Mouse (Mus musculus) layer of hippocampus, adult 9-10 months (tissue): Measurements from ENCODE around the gene Wdr61.

ENCODE experiments used
- DNase-seq: peaks from one replicate; pipeline ENCODE4 v3.0.0; 2022; ENCODE audit warnings: low spot score

Wdr61 gene

GRCm38 (mm10) chr9:54733921-54734638 is at the start of gene Wdr61:
Wdr61 (minus strand) TSS chr9:54734519.
- peak; percentile 94 for DNase-seq

DNA sequence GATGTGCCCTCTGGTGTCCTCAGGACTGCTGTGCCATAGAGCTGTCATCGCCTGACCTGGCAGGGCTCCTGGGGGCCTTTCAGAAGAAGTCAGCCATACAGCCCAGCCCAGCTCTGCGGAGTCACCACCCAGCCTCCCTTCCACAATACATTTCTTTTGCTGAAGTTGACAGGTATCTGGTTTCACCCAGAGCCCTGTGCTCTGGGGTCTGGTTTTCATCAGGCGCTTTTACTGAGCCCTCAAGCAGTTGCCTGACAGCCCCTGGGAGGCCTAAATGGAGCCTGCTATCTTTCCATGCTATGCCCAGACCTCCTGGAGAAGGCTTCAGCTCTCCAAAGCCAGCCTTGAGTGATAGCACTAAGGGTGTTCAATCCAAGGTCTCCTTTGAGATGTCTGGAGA is 49.7 kb upstream of the Wdr61 start:
- no peak for DNase-seq

DNA sequence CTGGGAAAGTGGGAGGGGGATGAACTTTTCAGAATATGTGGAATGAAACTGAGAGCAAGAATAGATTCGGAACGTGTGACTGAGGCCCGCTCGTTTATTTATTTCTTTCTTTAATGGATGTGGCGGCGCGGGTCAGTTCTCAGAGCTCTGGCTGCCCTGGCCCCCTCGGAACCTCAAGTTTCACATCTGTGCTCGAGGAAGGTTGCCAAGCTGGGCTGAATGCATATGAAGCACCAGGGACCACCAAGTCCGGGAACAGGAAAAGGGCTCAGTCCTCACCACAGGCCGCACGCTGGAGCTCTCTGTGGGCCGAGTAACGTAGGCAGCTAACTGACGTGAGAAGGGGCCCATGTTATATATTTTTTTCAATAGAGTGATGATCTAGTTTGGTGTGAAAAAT is 48.2 kb upstream of the Wdr61 start:
- no peak for DNase-seq

DNA sequence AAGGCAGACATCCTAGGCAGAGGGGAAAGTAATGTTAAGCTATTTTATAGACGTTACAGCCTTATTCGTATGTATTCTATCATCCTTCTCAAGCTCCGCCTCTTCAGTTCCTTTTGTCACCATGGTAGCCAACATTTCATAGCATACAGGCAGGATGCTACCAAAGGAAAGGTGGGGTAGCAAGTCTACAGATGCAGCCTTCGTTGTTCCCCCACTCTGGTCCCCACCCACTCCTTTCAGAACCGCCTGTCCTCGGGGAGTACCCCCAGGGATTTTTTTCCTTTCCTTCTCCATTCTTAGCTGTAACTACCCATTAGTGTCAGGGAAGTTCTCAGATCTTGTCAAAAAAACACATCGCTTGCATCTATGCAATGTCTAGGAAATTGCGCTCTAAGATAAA is 45.0 kb upstream of the Wdr61 start:
- no peak for DNase-seq

- peak; percentile 3 for DNase-seq
Observed at GRCm38 (mm10) chr9:54776451-54776982, 42.2 kb upstream of the Wdr61 start.

DNA sequence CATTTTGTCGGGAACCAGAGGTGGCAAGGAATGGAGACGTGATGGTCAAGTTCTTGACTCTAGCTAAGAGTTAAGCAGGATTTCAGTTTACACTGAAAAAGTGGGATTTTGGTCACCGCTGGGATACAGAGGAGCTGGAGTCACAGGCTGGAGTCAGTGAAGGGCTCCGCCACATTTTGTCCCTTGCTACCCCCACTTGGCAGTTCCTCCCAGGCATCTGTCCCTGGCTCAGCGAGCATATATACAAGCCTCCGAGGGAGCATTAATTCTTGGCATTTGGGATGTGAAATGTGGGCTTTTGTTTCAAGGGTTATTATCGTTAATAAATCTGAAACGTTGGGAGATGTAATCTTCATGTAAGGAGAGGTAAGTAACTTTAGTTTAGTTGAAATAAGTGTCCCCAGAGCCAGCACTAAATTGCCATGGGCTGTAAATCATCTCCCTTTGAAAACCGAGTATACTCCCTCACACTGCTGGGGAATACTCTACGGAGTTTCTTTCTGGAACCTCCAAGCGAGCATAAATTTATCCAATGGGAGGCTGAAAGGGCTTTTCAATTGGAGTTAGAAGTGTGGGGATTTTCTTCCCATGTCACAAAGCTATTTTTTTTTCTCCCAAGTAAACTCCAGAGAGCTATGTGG is 35.9 kb upstream of the Wdr61 start:
- no peak for DNase-seq

DNA sequence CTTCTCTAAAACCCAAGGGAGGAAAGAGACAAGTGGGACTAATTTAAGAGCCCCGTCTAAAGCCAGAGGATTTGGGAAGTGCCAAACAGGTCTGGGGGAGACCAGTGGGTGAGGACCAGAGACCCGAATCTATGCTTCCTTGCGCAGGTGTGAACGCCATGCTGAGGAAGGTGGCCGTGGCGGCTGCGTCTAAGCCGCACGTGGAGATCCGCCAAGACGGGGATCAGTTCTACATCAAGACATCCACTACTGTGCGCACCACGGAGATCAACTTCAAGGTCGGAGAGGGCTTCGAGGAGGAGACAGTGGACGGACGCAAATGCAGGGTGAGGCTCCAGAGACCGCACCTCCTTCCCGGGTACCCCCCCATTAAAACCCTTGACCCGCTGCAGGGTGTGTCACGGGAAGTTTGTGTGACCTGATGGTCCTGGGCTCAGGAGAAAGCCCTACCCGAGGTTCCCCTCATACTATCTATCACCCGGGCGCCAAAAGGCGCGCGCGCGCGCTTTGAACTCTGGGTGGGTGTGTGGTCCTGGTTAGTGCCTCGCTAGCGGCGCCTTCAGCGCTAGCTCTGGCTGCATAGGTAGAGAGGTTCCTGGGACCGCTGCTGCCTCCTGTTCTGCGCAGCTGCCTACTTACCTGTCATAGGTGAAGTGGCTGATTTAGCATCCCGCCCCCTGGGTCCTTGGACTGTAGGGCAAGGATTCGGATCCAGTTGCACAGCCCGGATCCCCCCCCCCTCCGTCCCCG is 31.2 kb upstream of the Wdr61 start:
- DNase-seq, result no peak

GRCm38 (mm10) chr9:54764561-54765217 is 30.4 kb upstream of the Wdr61 start, which contains the start of gene Crabp1:
Crabp1 (plus strand) TSS chr9:54764748.
- DNase-seq, result no peak

DNA sequence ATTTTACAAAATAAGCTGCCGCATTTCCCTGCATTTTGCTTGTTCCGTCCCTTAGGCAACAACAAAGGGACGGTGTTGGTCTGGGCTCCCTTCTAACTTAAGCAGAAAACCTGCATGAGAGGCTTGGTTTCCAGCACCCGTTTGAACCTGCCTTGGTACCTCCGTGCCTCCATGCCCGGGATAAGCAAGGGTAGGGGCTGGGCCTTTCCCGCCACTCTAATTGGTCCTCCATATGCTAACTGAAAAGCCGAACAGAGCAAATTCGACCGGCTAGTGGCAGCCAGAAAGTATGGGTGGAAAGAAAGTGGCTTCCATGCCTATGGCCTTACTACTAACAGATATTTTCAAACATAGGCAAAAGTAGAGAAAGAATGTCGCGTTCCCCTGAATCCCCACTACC is 29.8 kb upstream of the Wdr61 start:
- DNase-seq, result no peak

DNA sequence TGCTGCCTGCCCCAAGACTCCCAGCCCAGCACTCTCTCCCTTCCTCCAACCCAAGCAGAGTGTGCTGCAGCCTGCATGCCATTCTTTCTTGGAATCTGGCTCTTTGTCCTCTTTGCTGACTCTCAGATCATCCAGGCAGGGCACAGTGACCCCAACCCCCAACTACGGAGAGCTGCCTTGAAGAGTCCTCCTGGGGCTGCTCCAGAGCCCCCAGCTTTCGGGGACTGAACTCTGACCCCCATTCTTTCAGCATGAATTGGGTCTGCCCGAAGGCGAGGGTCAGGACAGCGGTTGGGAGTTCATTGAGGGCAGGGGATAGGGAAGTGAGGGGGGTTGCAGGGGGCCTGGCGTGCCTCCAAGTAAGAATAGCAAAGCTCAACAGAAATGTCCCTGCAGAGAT is 25.3 kb upstream of the Wdr61 start:
- DNase-seq, result no peak

DNA sequence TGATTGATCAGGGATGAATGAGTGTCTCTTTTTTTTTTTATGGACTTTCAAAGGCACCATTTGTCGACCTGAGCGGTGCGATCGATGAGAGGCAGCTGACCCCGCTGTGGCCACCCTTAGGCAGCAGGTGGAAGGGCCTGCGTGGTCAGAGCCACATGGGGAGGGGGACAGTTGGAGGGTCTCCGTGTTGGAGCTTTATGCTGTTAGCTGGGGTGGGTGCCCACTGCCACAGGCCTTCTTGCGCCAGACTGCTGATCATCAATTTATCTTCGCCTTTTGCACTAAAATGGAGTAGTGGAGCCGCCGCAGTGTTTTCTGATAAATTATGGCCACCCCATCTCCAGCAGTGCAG is 18.6 kb upstream of the Wdr61 start:
- DNase-seq, result no peak

GRCm38 (mm10) chr9:54752201-54752943 is 18.1 kb upstream of the Wdr61 start:
- no peak for DNase-seq

DNA sequence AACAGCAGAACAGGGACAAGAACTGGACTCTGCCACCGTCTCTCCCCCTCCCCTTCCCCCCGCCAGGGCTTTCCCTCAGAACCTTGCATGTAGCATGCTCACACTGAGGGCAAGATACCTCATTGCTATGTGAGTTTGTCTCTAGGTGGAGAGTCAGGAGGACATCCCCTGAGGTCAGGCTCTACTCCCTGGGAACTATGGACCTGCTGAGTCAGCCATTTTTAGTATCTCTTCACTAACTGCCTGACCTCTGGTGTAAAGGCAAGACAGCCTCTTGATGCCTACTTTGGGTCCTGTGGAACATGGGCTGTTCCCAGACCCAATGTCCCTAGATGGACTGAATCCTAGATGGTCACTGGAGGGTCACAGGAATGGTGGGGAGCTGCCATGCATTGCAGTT is 17.4 kb upstream of the Wdr61 start:
- no peak for DNase-seq

- no peak for DNase-seq
Observed at GRCm38 (mm10) chr9:54750215-54750981, 16.1 kb upstream of the Wdr61 start.

GRCm38 (mm10) chr9:54745740-54746370 is 11.5 kb upstream of the Wdr61 start:
- no peak for DNase-seq

DNA sequence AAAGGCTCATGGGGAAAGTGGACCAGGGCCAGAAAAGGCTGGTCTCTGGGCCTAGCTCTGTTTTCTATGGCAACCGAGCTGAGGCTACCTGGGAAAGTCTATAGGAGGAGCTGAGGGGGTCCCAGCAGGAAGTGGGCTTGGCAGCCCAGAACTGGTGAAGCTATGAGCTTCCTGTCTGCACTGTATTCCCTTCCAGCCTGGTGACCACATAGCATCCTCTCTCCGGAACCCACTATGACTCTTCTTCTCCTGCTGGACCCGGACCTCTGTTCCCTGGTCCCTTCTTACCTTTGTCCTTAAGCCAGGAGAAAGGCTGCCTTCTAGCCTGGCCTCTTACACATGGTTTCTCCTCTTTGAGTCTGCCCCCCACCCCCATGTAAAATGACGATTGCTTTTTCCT is 9.6 kb upstream of the Wdr61 start:
- DNase-seq, result no peak

- no peak for DNase-seq
Observed at GRCm38 (mm10) chr9:54738376-54738775, 4.1 kb upstream of the Wdr61 start.

GRCm38 (mm10) chr9:54736284-54736701 is 2.0 kb upstream of the Wdr61 start:
- DNase-seq, result no peak

GRCm38 (mm10) chr9:54734639-54735252 is 427 bp upstream of the Wdr61 start:
- no peak for DNase-seq

- no peak for DNase-seq
Observed at GRCm38 (mm10) chr9:54732122-54732521, 2.2 kb downstream of the Wdr61 start.
